Mouse (Mus musculus) midbrain, embryonic 12.5 days (tissue): Measurements from ENCODE around the gene Insc. TPM values are rescaled to one million over a fixed set of nuclear protein-coding genes. Genes with fewer than 3 reads are reported as not detected.
A peak's percentile ranks its signal among the peaks of the same experiment; 100 is the strongest.
"Not testable (repeated sequence)": the region's sequence is repeated elsewhere in the genome, so short reads cannot be mapped to it uniquely, and the experiment has no call there.

Source experiments
- ATAC-seq: fragments of 200-750 bp; cut with Nextera tagmentation; 2 replicates; pipeline ENCODE4 v1.8.0; 2017; ENCODE audit warnings: low read depth, moderate TSS enrichment, moderate library complexity; ENCODE audit not compliant: low FRiP score
- H3K27ac ChIP-seq: fragments of 300-500 bp; sonication (generic); replicated peaks from 2 replicates; pipeline ENCODE4 v1.5.1; 2016; ENCODE audit warnings: mild to moderate bottlenecking
- H3K27me3 ChIP-seq: fragments of 300-500 bp; sonication (generic); 2 replicates; pipeline ENCODE4 v1.6.1; 2016; ENCODE audit warnings: mild to moderate bottlenecking
- H3K36me3 ChIP-seq: fragments of 300-500 bp; sonication (generic); 2 replicates; pipeline ENCODE4 v1.6.1; 2016
- H3K4me1 ChIP-seq: fragments of 300-500 bp; sonication (generic); 2 replicates; pipeline ENCODE4 v1.6.1; 2016
- H3K4me2 ChIP-seq: fragments of 300-500 bp; sonication (generic); replicated peaks from 2 replicates; pipeline ENCODE4 v1.6.1; 2016; ENCODE audit warnings: mild to moderate bottlenecking, moderate library complexity
- H3K4me3 ChIP-seq: fragments of 300-500 bp; sonication (generic); 2 replicates; pipeline ENCODE4 v1.5.1; 2016; ENCODE audit warnings: mild to moderate bottlenecking
- H3K9ac ChIP-seq: fragments of 300-500 bp; sonication (generic); replicated peaks from 2 replicates; pipeline ENCODE4 v1.6.1; 2016; ENCODE audit warnings: mild to moderate bottlenecking, moderate library complexity
- H3K9me3 ChIP-seq: fragments of 300-500 bp; sonication (generic); 2 replicates; pipeline ENCODE4 v1.6.1; 2016; ENCODE audit warnings: mild to moderate bottlenecking
- WGBS: fragments of 180-500 bp; shearing (Covaris S2); methylation state at CpG from one replicate; pipeline ENCODE4 v1.1.7; 2016; 5-methylcytosine and 5-hydroxymethylcytosine counted together
- polyA plus RNA-seq: library from polyadenylated mRNA; unstranded; fragments of >200 nt; fragmentation: Nextera tagmentation; extraction: Ambion mirVana; gene quantifications from 2 replicates; pipeline ENCODE4 v1.2.1, GENCODE M21; 2016

The Insc gene
- 1.3 and 1.8 TPM in 2 replicates for polyA plus RNA-seq

DNA sequence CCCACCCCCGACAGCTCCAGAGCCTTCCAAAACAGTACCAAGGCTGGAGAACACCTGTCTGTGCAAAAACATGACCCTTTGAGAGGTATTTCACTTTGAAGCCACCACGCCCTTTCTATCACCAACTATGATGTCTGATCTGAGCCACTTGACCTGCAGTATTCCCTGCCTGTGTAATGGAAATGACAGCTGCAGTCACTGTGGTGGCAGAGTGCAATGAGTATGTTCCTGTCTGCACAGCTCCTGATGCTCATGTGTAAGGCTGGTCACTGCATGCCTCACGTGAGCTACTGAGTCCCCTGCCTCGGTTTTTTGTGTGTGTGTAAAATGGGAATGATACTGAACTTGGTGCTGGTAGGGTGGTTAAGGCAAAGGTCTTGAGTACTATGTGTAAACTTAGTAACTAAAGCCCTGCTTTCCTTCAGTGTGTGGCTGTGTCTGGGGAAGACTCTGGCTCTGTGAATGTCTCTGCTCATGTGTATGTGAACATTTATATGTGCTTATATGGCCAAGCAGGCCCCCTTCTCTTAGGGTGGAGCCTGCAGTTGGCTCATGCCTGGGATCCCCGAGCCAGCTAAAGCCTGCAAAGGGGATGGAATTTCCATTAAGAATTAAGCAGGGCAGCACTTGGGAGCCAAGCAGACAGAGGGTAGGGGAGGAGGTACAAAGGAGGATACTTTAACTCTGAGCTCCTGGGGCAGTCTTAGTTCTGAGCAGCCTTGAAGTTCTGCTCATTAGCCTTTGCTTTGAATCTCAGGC lies at the start of gene Insc:
Insc (plus strand) TSS at position 673 of the 759 bp plus-strand sequence.
- no peaks in the 10 kb centered on the region for H3K36me3 ChIP-seq
- peaks cover 8% of the 10 kb centered on the region for H3K4me1 ChIP-seq
- ATAC-seq = no peak
- no peaks in the 10 kb centered on the region for H3K9me3 ChIP-seq
- no peak within 1 kb of the TSS for H3K4me2 ChIP-seq
- no peak within 1 kb of the TSS for H3K27ac ChIP-seq
- 75% methylated on average over 5 of the region's 5 CpGs for WGBS
- H3K4me3 ChIP-seq = no peak within 1 kb of the TSS
- no peak within 1 kb of the TSS for H3K9ac ChIP-seq
- peaks cover 25% of the 10 kb centered on the region for H3K27me3 ChIP-seq

DNA sequence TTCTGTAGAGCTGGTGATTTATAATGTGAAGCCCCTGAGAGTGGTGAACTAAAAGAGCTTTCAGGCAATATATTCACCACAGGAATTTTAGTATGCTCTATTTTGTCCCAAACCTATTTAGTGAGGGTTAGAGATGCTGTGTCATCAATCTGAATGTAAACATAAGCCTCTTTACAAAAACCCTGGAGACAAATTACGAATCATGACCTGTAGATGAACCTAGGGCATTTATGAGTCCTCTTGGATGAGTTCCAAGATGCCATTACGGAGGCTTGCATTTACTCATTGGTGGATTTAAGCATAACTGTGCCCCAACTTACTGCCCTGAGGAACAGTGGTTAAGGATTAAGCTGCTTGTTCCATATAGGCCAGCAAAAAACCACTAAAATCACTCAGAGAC lies 42.6 kb upstream of the Insc start:
- Histone ChIP-seq H3K9me3 (no peaks in the 10 kb centered on the region), H3K36me3 (no peaks in the 10 kb centered on the region), H3K27me3 (no peaks in the 10 kb centered on the region), H3K9ac (no peak overlapping the region), H3K4me1 (no peaks in the 10 kb centered on the region), H3K4me2 (no peak overlapping the region), H3K27ac (no peak overlapping the region), H3K4me3 (no peak overlapping the region)
- ATAC-seq = no peak
- 77% methylated on average over 2 of the region's 2 CpGs for WGBS

GRCm38 (mm10) chr7:114706716-114707115 lies 36.8 kb upstream of the Insc start:
- no peak overlapping the region for H3K4me3 ChIP-seq
- H3K36me3 ChIP-seq = no peaks in the 10 kb centered on the region
- WGBS = 82% methylated on average over 4 of the region's 4 CpGs
- H3K27ac ChIP-seq = no peak overlapping the region
- no peaks in the 10 kb centered on the region for H3K9me3 ChIP-seq
- H3K9ac ChIP-seq = no peak overlapping the region
- no peaks in the 10 kb centered on the region for H3K4me1 ChIP-seq
- no peaks in the 10 kb centered on the region for H3K27me3 ChIP-seq
- H3K4me2 ChIP-seq = no peak overlapping the region
- no peak for ATAC-seq

- Histone ChIP-seq H3K4me1 (no peaks in the 10 kb centered on the region), H3K9ac (no peak overlapping the region), H3K4me3 (no peak overlapping the region), H3K27ac (no peak overlapping the region), H3K9me3 (no peaks in the 10 kb centered on the region), H3K36me3 (no peaks in the 10 kb centered on the region), H3K27me3 (no peaks in the 10 kb centered on the region), H3K4me2 (no peak overlapping the region)
- 91% methylated on average over 1 of the region's 1 CpGs for WGBS
- no peak for ATAC-seq
These were observed 36.1 kb upstream of the Insc start for GRCm38 (mm10) chr7:114707398-114707797.

DNA sequence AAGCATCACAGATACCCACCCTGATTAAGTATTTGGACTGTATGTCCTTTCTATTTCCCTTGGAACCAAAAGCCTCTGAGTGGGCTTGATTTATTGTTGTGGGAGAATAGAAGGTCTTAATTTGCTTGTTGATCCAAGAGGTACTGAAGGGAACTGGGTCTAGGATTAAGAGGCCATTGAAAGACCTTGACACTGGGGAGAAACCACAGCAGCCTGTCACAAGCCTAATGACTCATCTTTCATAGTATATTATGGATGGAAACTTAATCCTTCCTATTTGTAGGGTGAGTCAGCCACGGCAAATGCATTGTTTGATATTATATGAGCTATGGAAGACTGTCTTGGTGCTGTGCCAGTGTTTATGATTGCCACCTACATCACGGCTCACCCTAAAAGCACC lies 33.1 kb upstream of the Insc start:
- no peak for ATAC-seq
- Histone ChIP-seq H3K36me3 (no peaks in the 10 kb centered on the region), H3K27ac (no peak overlapping the region), H3K9ac (no peak overlapping the region), H3K4me3 (no peak overlapping the region), H3K4me2 (no peak overlapping the region), H3K27me3 (no peaks in the 10 kb centered on the region), H3K9me3 (no peaks in the 10 kb centered on the region), H3K4me1 (no peaks in the 10 kb centered on the region)
- WGBS = 79% methylated on average over 2 of the region's 2 CpGs

DNA sequence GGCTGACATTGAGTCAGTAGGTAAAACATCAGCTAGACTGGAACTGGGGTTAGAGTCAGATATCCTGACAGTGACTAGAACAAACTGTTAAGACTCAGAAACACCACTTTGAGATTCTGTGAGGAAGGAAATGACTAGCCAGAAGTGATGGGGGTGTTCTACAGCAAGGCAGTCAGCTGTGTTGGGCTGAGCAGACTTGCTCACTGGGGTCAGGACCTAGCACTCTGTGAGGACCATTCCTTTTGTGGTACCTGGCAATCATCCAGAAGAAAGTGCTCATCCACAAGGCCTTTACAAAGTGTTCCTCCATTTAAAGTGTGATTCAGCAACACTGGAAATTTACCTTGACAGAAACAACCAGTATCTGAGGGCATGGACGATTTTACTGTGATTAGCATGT lies 31.0 kb upstream of the Insc start:
- WGBS = 81% methylated on average over 1 of the region's 1 CpGs
- ATAC-seq = no peak
- Histone ChIP-seq H3K4me2 (no peak overlapping the region), H3K27ac (no peak overlapping the region), H3K36me3 (no peaks in the 10 kb centered on the region), H3K9me3 (no peaks in the 10 kb centered on the region), H3K9ac (no peak overlapping the region), H3K4me1 (no peaks in the 10 kb centered on the region), H3K27me3 (peaks cover 7% of the 10 kb centered on the region), H3K4me3 (no peak overlapping the region)

GRCm38 (mm10) chr7:114718300-114718699 lies 25.2 kb upstream of the Insc start, which contains the start of gene Calcb:
TSS of gene Calcb (plus strand) at chr7:114718643.
- Histone ChIP-seq H3K9me3 (no peaks in the 10 kb centered on the region), H3K4me2 (peak within 1 kb of the TSS; percentile 41), H3K4me3 (peak within 1 kb of the TSS; percentile 12), H3K4me1 (peaks cover 20% of the 10 kb centered on the region; the same call in 1 of the 2 replicates), H3K9ac (no peak within 1 kb of the TSS), H3K27me3 (peaks cover 44% of the 10 kb centered on the region), H3K36me3 (no peaks in the 10 kb centered on the region), H3K27ac (no peak within 1 kb of the TSS)
- WGBS = 6% methylated on average over 11 of the region's 11 CpGs
- no peak for ATAC-seq

DNA sequence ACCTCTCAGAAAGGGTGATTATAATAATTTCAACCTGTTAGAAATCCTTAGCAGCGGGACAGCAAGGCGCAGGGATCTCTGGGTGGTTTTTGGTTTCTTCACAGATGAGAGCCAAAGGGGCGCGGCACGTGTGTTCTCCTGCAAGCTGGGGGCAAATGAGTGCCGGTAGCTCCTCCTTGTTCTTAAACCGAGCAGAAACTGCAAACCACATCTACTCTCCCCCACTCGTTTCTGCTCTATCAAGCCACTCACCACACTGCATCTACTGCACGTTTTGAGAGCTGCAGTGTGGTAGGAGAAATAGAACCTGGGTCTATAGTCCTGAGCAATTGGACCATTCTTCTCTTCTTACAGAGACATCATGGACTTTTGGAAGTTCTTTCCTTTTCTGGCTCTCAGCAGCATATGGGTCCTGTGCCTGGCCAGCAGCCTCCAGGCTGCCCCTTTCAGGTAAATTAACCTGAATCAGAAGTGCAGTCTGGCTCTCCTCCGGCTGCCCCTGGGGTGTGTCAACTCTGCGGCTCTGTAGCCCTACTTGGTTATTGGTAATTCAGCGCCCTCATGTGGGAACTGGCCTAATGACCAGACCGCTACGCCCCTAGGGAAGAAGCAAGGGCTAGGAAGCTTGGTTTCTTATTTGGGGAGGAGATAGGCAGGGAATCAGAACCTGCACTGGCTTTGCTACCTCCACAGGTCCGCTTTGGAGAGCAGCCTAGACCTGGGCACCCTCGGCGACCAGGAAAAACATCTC lies 23.9 kb upstream of the Insc start:
- peaks cover 44% of the 10 kb centered on the region for H3K27me3 ChIP-seq
- no peaks in the 10 kb centered on the region for H3K9me3 ChIP-seq
- peak overlapping the region; percentile 41 for H3K4me2 ChIP-seq
- H3K27ac ChIP-seq = no peak overlapping the region
- H3K9ac ChIP-seq = no peak overlapping the region
- H3K4me1 ChIP-seq = peaks cover 20% of the 10 kb centered on the region; the same call in 1 of the 2 replicates
- WGBS = 4% methylated on average over 17 of the region's 17 CpGs
- H3K4me3 ChIP-seq = peak overlapping the region; percentile 9
- 0 out of 2 replicates have a peak, but pooled peaks have one; percentile 38 for ATAC-seq
- no peaks in the 10 kb centered on the region for H3K36me3 ChIP-seq

DNA sequence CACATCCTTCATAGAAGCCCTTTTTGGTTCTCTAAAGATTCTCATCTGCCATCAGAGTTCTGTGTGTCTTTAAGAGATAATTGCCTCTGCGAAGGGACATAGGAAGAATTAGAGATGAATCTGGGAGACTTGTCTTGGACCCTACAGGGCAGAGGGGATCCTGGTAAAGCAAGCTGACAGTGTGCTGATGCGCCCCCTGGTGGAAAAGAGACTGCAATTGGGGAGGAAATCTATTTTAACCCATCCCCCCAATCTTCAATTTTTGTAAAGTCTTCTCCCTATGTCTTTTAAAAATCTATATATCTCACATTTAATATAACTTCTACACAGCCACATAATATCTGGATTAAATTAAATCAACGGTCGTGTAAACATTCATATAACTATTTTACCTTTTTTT lies 13.8 kb upstream of the Insc start:
- WGBS = 61% methylated on average over 4 of the region's 4 CpGs
- H3K4me1 ChIP-seq, ATAC-seq, H3K4me3 ChIP-seq, H3K27me3 ChIP-seq, H3K9ac ChIP-seq, H3K4me2 ChIP-seq, H3K36me3 ChIP-seq, H3K27ac ChIP-seq, H3K9me3 ChIP-seq: not testable (repeated sequence)

GRCm38 (mm10) chr7:114731175-114731574 lies 12.3 kb upstream of the Insc start:
- WGBS = 85% methylated on average over 6 of the region's 6 CpGs
- no peak overlapping the region for H3K27ac ChIP-seq

GRCm38 (mm10) chr7:114731700-114732099 lies 11.8 kb upstream of the Insc start:
- not testable (repeated sequence) for H3K27me3 ChIP-seq, H3K9ac ChIP-seq, H3K36me3 ChIP-seq, H3K27ac ChIP-seq, H3K4me1 ChIP-seq, H3K4me2 ChIP-seq, H3K9me3 ChIP-seq, H3K4me3 ChIP-seq, ATAC-seq
- 34% methylated on average over 4 of the region's 4 CpGs for WGBS

More at GRCm38 (mm10) chr7:114731175-114731574, 12.3 kb upstream of the Insc start:
- Histone ChIP-seq H3K9ac (no peak overlapping the region), H3K27me3 (no peaks in the 10 kb centered on the region), H3K4me3 (no peak overlapping the region), H3K4me1 (no peaks in the 10 kb centered on the region), H3K4me2 (no peak overlapping the region), H3K9me3 (no peaks in the 10 kb centered on the region), H3K36me3 (no peaks in the 10 kb centered on the region)
- ATAC-seq = no peak

GRCm38 (mm10) chr7:114736256-114736655 lies 7.2 kb upstream of the Insc start:
- Histone ChIP-seq H3K36me3 (no peaks in the 10 kb centered on the region), H3K27ac (no peak overlapping the region), H3K4me3 (no peak overlapping the region), H3K9me3 (no peaks in the 10 kb centered on the region), H3K4me1 (0 out of 2 replicates have a peak, but pooled peaks cover 2% of the 10 kb centered on the region), H3K27me3 (no peaks in the 10 kb centered on the region), H3K4me2 (no peak overlapping the region), H3K9ac (no peak overlapping the region)
- ATAC-seq = no peak
- WGBS = 45% methylated on average over 5 of the region's 5 CpGs
